Mouse (Mus musculus) liver, embryonic 14.5 days (tissue): Measurements from ENCODE around the gene Fxyd3.

Experiments used
- CTCF ChIP-seq: IDR thresholded peaks from 2 replicates; pipeline ENCODE4 v1.5.1; 2016; ENCODE audit warnings: antibody characterized with exemption, low read depth, control low read depth
- EP300 ChIP-seq: IDR thresholded peaks from 2 replicates; pipeline ENCODE4 v1.6.1; 2016; ENCODE audit warnings: antibody characterized with exemption, low read depth

DNA sequence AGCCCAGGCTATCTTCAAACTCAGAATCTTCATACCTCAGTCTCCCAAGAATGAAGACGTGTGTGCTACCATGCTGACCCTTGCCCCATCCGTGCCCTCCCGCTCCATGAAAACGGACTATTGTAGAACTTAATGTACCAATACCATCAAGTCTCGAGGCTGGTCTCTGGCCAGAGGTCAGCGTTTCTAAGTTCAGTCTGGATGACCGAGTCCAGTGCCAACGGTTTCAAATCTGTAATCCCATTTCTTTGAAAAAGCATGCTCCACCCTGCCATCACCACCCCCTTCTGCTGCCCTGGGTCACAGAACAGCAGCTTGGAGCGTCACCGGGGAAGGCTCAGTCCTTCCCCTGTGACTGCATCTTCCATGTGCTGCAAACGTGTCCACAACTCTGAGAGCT, 31.3 kb upstream of the Fxyd3 start:
- TF ChIP-seq CTCF, result no peak
- no peak for TF ChIP-seq EP300
